Mouse (Mus musculus) left cerebral cortex, adult 6 months (tissue): ENCODE measurements around the gene Gm26727. TPM values are rescaled to one million over a fixed set of nuclear protein-coding genes. Genes with fewer than 3 reads are reported as not detected.

ENCODE experiments used
- long read RNA-seq, 2 experiments: library from polyadenylated mRNA; unstranded; transcript quantifications; one replicate each; pipeline ENCODE4 v2.0.0; 2019 to 2020
- polyA plus RNA-seq: library from polyadenylated mRNA; unstranded; fragments of <200 nt; fragmentation: Nextera tagmentation; gene quantifications from 2 replicates; pipeline ENCODE4 v1.2.3, GENCODE M21; 2021

The Gm26727 gene
- not detected in 2 replicates for polyA plus RNA-seq
- long read RNA-seq, experiment 1: 0 reads
- long read RNA-seq, experiment 2: 0 reads

DNA sequence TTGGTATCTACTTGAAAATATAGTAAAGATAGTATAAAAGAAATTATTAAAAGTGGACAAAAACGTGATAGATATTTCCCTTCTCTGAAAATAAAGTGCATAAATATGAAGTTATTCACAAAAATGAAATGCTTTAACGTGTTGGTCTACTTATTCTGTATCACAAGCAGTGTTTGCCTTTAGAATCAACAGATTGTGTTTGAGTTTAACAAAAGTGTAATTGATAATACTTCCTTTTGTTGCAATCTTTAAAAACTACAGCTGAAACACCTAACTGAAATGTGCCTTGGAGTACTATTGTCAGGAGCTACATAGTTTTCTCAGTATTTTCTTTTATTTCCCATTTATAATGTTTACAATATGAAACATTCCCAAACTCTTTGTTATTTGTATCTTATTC, at the start of gene Gm26727:
Gm26727 (minus strand) TSS at position 101 of the 400 bp plus-strand sequence.

DNA sequence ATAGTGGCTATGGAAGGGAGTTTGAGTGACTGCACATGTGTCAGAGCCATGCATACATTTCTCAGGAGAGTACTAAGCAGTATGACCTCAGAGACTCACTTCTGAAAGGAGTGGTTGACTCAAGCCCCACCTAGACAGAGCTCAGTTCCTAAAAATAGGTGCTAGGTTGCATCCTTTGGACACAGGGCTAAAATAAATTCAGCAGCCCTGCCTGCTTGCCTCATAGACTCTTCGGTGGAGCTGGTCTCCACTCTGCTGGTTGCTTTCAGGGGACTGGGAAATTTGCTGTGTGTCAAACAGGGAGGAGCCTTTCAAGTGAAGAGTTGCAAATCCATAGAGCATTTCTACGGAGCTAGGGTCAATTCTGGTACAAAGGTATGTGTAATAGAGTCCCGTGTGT, 12.8 kb upstream of the Gm26727 start, which contains the start of gene Xirp2:
Xirp2 (plus strand) TSS at position 223 of the 400 bp plus-strand sequence.

DNA sequence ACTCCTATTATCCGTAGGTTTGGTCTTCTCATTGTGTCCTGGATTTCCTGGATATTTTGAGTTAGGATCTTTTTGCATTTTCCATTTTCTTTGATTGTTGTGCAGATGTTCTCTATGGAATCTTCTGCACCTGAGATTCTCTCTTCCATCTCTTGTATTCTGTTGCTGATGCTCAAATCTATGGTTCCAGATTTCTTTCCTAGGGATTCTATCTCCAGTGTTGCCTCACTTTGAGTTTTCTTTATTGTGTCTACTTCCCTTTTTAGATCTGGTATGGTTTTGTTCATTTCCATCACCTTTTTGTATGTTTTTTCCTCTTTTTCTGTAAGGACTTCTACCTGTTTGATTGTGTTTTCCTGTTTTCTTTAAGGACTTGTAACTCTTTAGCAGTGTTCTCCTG, 19.6 kb downstream of the Gm26727 start, which contains the start of gene Gm21830:
Gm21830 (plus strand) TSS at position 301 of the 400 bp plus-strand sequence.

Other genes starting within 250 kb of the Gm26727 start
- not detected in 2 replicates for gene Gm21830, start 19.5 kb downstream of the Gm26727 start, polyA plus RNA-seq
- gene Xirp2, start 12.8 kb upstream of the Gm26727 start, polyA plus RNA-seq: 0.02 and 0.04 TPM in 2 replicates
- gene B3galt1, start 132.7 kb upstream of the Gm26727 start, polyA plus RNA-seq: 25.1 and 28.8 TPM in 2 replicates